Mouse (Mus musculus): ENCODE results near the gene Idh3a.
"Not testable (repeated sequence)": the region's sequence is repeated elsewhere in the genome, so short reads cannot be mapped to it uniquely, and the experiment has no call there.

Gene Idh3a

DNA sequence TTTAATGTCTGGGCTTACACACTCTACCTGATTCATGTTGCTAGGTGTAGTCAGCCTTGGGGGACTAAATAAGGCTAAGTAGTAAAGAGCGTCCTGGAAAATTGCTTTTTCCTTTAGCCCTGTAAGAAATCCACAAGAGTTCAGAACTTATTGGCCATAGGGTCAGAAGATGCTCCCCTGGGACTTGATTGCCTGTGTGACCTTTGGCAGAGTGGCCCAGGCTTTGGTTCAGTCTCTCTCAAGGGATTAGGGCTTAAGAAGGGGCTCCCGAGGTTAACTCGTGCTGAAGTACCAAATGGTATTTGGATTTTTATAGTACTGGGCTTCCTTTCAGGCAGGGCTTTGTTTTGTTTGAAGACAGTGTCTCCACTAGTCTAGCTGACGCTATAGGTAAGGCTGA is 1.7 kb downstream of the Idh3a start:
- DNase-seq (ENCODE audit: low spot score) = no peak

- DNase-seq (ENCODE audit: low spot score) = not testable (repeated sequence)
Measured at GRCm38 (mm10) chr9:54593652-54594051, 7.5 kb downstream of the Idh3a start.

DNA sequence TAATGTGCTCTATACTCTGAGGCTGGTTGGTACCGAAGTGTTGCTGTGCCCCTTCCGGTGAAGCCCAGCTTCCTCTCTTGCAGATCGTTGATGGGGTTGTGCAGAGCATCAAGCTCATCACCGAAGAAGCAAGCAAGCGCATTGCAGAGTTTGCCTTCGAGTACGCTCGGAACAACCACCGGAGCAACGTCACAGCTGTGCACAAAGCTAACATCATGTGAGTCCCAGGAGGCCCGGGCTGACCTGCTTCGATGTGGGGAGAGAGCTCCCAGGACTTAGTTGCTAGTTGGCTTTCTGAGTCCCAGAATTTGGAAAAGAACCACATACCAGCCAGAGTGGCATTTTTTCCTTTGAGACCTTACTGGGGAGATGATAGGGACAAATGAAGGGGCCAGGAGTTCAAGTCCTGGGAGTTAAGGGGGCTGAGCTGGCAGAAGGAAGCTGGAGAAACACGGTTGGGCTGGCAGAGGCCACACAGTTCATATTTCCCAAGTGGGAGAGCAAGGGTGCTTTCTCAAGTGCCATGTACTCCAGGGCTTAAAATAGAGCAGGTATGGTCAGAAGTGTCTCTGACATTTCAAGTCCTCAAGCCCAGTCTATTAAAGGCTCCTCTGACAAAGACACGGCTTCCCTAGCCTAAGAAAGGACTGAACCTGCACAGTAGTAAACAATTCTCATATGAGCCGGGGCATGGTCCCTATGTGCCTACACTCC is 10.8 kb downstream of the Idh3a start:
- DNase-seq (ENCODE audit: low spot score) = no peak

- DNase-seq (ENCODE audit: low spot score) = no peak
Measured at GRCm38 (mm10) chr9:54602386-54602785, 16.3 kb downstream of the Idh3a start.

GRCm38 (mm10) chr9:54602916-54603315 is 16.8 kb downstream of the Idh3a start:
- DNase-seq (ENCODE audit: low spot score) = no peak

GRCm38 (mm10) chr9:54604131-54604654 is 18.1 kb downstream of the Idh3a start:
- no peak for DNase-seq (ENCODE audit: low spot score)

DNA sequence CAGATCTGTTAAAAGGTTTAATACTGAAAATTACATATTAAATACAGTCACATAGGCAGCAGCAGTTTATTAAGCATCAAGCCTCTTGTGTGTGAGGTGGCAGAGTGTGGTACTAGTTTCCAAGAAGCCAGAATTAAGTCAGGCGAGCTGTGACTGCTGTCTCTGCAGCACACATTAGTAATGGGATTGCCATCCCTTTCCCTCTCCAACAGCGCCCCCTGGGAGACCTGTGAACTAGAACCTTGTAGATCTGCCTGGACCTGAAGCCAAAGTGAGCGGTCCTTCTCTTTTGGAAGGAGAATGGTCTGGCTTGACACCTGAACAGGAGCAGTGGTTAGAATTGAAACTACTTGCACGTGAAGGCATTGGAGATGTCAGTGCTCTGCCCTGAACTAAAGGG is 18.8 kb downstream of the Idh3a start:
- DNase-seq (ENCODE audit: low spot score) = peak; percentile 69

GRCm38 (mm10) chr9:54612781-54613191 is 26.7 kb downstream of the Idh3a start:
- no peak for DNase-seq (ENCODE audit: low spot score)

GRCm38 (mm10) chr9:54614182-54614850 is 28.2 kb downstream of the Idh3a start:
- DNase-seq (ENCODE audit: low spot score) = peak; percentile 76

DNA sequence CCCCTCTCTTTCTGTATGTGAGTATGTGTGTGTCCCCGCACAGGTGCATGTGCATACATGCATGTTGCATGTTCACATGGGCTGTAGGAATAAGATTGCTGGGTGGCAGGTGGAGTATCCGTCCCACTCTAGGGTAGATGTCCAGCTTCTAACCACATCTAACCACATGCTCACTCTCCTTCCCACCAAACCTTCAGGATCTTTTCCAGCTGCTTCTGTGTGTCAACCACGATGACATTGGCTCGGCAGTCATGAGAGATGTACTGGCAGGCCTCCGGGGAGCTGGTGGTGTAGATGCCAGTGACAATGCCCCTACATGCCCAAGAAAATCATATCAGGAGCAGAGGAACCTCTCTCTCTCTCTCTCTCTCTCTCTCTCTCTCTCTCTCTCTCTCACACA is 41.1 kb downstream of the Idh3a start:
- DNase-seq (ENCODE audit: low spot score) = no peak

DNA sequence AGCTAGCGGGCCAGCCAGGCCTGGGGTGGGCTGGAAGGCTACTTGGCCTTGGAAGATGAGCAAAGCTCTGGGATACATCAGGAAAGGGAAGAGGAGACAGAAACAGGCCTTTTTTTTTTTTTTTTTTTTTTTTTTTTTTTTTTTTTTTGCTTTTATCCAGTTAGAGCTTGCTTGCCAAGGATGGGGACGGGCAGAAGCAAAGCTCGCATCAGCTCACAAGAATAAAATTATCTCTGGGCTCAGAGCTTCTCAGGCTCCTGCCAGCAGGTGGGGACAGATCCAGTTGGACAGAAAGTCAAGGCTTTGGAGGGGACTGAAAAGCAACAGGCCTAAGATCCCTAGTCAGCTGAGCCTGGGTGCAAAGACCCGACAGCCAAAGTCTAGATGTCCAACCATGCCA is 42.6 kb downstream of the Idh3a start:
- no peak for DNase-seq (ENCODE audit: low spot score)

GRCm38 (mm10) chr9:54629613-54630261 is 43.6 kb downstream of the Idh3a start:
- DNase-seq (ENCODE audit: low spot score) = no peak

DNA sequence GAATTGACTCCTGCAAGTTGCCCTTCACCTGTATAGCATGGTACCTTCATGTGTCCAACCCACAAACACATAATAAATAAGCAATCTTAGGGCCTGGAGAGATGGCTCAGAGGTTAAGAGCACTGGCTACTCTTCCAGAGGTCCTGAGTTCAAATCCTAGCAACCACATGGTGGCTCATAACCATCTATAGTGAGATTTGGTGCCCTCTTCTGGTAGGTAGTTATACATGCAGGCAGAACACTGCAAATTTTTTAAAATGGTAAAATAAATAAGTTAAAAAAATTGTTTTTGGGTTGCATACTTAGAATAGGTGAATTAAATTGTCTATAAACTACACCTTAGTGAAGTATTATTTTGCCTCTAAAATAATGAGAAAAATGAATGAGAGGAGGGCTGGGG is 44.8 kb downstream of the Idh3a start:
- DNase-seq (ENCODE audit: low spot score) = no peak

GRCm38 (mm10) chr9:54633401-54633800 is 47.3 kb downstream of the Idh3a start:
- no peak for DNase-seq (ENCODE audit: low spot score)

DNA sequence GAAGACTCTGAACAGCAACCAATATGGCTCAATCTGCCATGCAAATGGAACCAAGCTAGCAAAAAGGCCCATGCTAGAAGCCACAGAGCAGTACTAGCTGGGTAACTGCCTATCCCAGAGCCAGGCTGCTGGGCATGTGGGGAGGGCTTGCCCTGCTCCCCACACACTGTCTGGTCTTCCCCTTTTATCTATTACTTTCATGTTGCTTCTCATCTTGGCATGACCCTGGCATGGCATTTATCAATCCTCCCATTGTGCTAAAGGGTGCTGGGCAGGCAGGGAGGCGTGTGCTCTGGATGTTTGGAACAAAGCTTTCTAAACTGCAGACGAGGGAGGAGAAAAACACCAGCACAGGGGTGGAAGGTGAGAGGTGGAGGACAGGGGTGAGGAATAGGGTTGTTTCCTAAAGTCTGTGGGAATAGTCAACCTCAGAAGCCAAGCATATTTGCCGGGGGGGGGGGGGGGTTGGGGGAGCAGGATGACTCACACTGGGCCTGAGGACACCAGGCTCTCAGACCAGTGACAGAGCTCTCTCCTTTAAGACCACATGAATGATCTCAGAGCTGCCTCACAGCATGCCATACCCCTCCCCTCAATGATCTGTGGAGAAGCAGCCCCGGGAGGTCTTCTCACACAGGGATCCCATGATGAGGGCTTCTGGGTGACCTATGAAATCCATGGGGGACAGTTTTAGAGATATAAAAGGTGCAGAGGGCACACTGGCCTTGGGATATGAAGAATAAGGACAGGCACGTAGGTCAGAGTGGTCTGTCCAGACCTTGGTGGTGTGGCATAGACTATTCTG is 51.6 kb downstream of the Idh3a start:
- DNase-seq (ENCODE audit: low spot score) = no peak

DNA sequence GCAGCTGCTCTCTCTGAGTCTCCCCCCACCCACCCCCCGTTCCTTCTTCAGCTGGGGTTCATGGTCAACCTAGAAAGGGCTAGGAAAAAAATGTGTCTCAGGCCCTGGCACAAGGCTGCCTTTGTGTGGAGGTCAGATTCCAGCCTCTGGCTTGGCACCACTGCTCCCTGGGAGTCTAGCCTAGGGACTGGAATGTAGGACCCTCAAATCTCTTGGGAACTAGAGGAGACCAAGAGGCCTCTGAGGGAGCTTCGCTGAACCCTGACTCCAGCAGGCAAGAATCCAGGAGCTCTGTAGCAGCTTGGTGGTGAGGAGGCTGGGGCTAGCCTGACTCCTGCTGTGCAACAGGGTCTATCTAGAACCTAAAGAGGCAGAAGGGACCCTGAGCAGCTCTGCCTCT is 53.1 kb downstream of the Idh3a start:
- no peak for DNase-seq (ENCODE audit: low spot score)

DNA sequence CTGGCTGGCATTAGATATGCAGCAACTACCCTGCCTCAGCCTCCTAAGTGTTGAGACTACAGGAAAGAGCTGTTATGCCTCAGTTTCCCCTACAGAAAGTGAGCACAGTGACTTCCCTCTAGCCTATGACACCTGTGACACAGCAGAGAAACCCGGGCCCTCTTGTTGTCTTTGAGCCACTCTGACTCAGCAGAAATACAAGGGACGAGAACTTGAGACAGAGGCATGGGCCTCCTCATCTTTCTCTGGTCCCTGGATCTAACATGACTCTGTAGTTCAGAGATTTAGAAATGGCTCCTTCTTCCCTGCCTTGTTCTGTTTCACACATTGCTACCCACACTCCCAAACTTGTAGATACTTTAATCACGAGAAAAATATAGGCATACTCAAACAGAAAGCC is 55.4 kb downstream of the Idh3a start:
- DNase-seq (ENCODE audit: low spot score) = no peak

GRCm38 (mm10) chr9:54642149-54642548 is 56.0 kb downstream of the Idh3a start:
- DNase-seq (ENCODE audit: low spot score) = no peak

GRCm38 (mm10) chr9:54642556-54642955 is 56.4 kb downstream of the Idh3a start:
- no peak for DNase-seq (ENCODE audit: low spot score)

GRCm38 (mm10) chr9:54643179-54643578 is 57.0 kb downstream of the Idh3a start:
- DNase-seq (ENCODE audit: low spot score) = no peak

- DNase-seq (ENCODE audit: low spot score) = no peak
Measured at GRCm38 (mm10) chr9:54645530-54645929, 59.4 kb downstream of the Idh3a start.

DNA sequence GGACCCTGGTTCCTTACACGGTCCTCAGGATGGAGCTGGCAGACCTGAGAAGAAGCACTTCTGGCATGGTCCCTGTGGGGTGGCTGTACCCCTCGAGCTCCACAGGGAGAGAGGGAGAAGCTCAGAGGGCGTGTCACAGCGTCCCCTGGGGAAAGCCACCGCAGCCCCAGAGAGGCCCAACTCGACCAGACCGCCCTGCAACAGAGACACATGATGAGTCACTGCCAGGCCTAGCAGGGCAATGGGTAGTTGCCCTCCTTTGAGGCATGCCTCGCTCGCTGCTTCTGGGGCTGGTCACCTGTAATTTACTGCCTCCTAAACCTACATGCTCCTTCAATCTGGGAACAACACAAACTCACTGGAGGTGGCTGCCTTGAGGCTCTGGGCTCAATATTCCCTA is 60.1 kb downstream of the Idh3a start:
- DNase-seq (ENCODE audit: low spot score) = no peak
